Mouse (Mus musculus): ENCODE measurements around the gene Csnk1d.

- no peak for TF ChIP-seq POLR2A (IDR thresholded peaks at IDR 0.05; ENCODE audit: control insufficient read depth, low read depth, low read length)
- no peak for TF ChIP-seq CTCF (IDR thresholded peaks at IDR 0.05; ENCODE audit: control insufficient read depth, insufficient read depth, insufficient replicate concordance, low read depth, low read length)
Measured at GRCm38 (mm10) chr11:121014896-121015300, 23.8 kb upstream of the Csnk1d start.

Data from testis, adult 2 months (tissue).